Mouse (Mus musculus): ENCODE data around the gene Cyth1. TPM values are rescaled to one million over a fixed set of nuclear protein-coding genes. Genes with fewer than 3 reads are reported as not detected.

The Cyth1 gene
- polyA plus RNA-seq, 1 experiment from 2014 or later, result 12.4 TPM

GRCm38 (mm10) chr11:118286434-118286833, 38.0 kb upstream of the Cyth1 start:
- H3K36me3 ChIP-seq (ENCODE audit: control insufficient read depth, insufficient read depth, low read length), result peaks cover 63% of the 10 kb centered on the region
- WGBS, result 91% methylated on average over 9 of the region's 9 CpGs

DNA sequence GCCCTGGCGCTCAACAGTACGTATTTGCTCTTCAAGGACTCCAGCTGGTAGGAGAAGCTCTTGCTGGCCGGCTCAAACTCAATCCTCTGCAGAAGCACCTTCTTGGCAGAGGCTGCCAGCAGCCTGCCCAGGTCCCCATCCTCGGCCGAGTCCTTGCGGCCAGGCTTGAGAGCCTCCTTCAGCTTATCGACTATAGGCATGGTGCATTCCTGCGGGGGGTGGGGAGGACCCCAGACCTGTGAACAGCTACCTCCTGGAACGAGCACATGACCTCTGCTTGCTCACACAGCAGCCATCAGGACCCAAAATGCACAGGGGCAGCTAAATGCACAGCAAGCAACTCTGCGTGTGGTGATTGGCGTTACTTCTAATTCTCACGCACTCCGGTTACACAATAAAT, 37.4 kb upstream of the Cyth1 start:
- H3K4me1 ChIP-seq (ENCODE audit: control insufficient read depth, insufficient read depth, low read length), result peaks cover 8% of the 10 kb centered on the region
- no peak overlapping the region for H3K27ac ChIP-seq (ENCODE audit: low read depth, low read length)
- no peaks in the 10 kb centered on the region for H3K9me3 ChIP-seq (ENCODE audit: control insufficient read depth, low read length)
- H3K36me3 ChIP-seq (ENCODE audit: control insufficient read depth, insufficient read depth, low read length), result peaks cover 68% of the 10 kb centered on the region
- 91% methylated on average over 13 of the region's 13 CpGs for WGBS
- H3K4me3 ChIP-seq (ENCODE audit: low read length), result no peak overlapping the region
- no peak overlapping the region for H3K9ac ChIP-seq (ENCODE audit: low read depth, low read length)
- no peak overlapping the region for H3K4me2 ChIP-seq (replicated peaks; ENCODE audit: low read depth, low read length)
- H3K27me3 ChIP-seq (ENCODE audit: control insufficient read depth, insufficient read depth, low read length), result no peaks in the 10 kb centered on the region
- ATAC-seq (ENCODE audit: low FRiP score, low TSS enrichment), result no peak

More at GRCm38 (mm10) chr11:118286434-118286833, 38.0 kb upstream of the Cyth1 start:
- Histone ChIP-seq H3K27me3 (ENCODE audit: control insufficient read depth, insufficient read depth, low read length) (no peaks in the 10 kb centered on the region), H3K4me3 (ENCODE audit: low read length) (no peak overlapping the region), H3K9ac (ENCODE audit: low read depth, low read length) (no peak overlapping the region), H3K4me1 (ENCODE audit: control insufficient read depth, insufficient read depth, low read length) (peaks cover 8% of the 10 kb centered on the region), H3K9me3 (ENCODE audit: control insufficient read depth, low read length) (no peaks in the 10 kb centered on the region), H3K27ac (ENCODE audit: low read depth, low read length) (no peak overlapping the region), H3K4me2 (replicated peaks; ENCODE audit: low read depth, low read length) (no peak overlapping the region)
- ATAC-seq (ENCODE audit: low FRiP score, low TSS enrichment), result no peak

- H3K27ac ChIP-seq (ENCODE audit: low read depth, low read length), result no peak overlapping the region
- H3K36me3 ChIP-seq (ENCODE audit: control insufficient read depth, insufficient read depth, low read length), result peaks cover 98% of the 10 kb centered on the region
- H3K4me2 ChIP-seq (replicated peaks; ENCODE audit: low read depth, low read length), result no peak overlapping the region
- 97% methylated on average over 3 of the region's 3 CpGs for WGBS
- no peak overlapping the region for H3K9ac ChIP-seq (ENCODE audit: low read depth, low read length)
- H3K27me3 ChIP-seq (ENCODE audit: control insufficient read depth, insufficient read depth, low read length), result no peaks in the 10 kb centered on the region
- no peaks in the 10 kb centered on the region for H3K9me3 ChIP-seq (ENCODE audit: control insufficient read depth, low read length)
- H3K4me1 ChIP-seq (ENCODE audit: control insufficient read depth, insufficient read depth, low read length), result no peaks in the 10 kb centered on the region
- no peak for ATAC-seq (ENCODE audit: low FRiP score, low TSS enrichment)
- no peak overlapping the region for H3K4me3 ChIP-seq (ENCODE audit: low read length)
Measured at GRCm38 (mm10) chr11:118280218-118280617, 31.8 kb upstream of the Cyth1 start.

- WGBS, result 85% methylated on average over 7 of the region's 7 CpGs
- Histone ChIP-seq H3K9me3 (ENCODE audit: control insufficient read depth, low read length) (no peaks in the 10 kb centered on the region), H3K4me1 (ENCODE audit: control insufficient read depth, insufficient read depth, low read length) (no peaks in the 10 kb centered on the region), H3K4me3 (ENCODE audit: low read length) (no peak overlapping the region), H3K27me3 (ENCODE audit: control insufficient read depth, insufficient read depth, low read length) (no peaks in the 10 kb centered on the region), H3K9ac (ENCODE audit: low read depth, low read length) (no peak overlapping the region), H3K4me2 (replicated peaks; ENCODE audit: low read depth, low read length) (no peak overlapping the region), H3K27ac (ENCODE audit: low read depth, low read length) (no peak overlapping the region), H3K36me3 (ENCODE audit: control insufficient read depth, insufficient read depth, low read length) (peaks cover 98% of the 10 kb centered on the region)
- ATAC-seq (ENCODE audit: low FRiP score, low TSS enrichment), result no peak
Measured at GRCm38 (mm10) chr11:118276328-118276727, 27.9 kb upstream of the Cyth1 start.

- no peak for ATAC-seq (ENCODE audit: low FRiP score, low TSS enrichment)
Measured at GRCm38 (mm10) chr11:118275092-118275491, 26.7 kb upstream of the Cyth1 start.

GRCm38 (mm10) chr11:118269827-118270226, 21.4 kb upstream of the Cyth1 start:
- Histone ChIP-seq H3K4me2 (replicated peaks; ENCODE audit: low read depth, low read length) (no peak overlapping the region), H3K9ac (ENCODE audit: low read depth, low read length) (no peak overlapping the region), H3K27me3 (ENCODE audit: control insufficient read depth, insufficient read depth, low read length) (no peaks in the 10 kb centered on the region), H3K4me1 (ENCODE audit: control insufficient read depth, insufficient read depth, low read length) (no peaks in the 10 kb centered on the region), H3K36me3 (ENCODE audit: control insufficient read depth, insufficient read depth, low read length) (peaks cover 94% of the 10 kb centered on the region), H3K9me3 (ENCODE audit: control insufficient read depth, low read length) (no peaks in the 10 kb centered on the region), H3K27ac (ENCODE audit: low read depth, low read length) (no peak overlapping the region), H3K4me3 (ENCODE audit: low read length) (no peak overlapping the region)
- ATAC-seq (ENCODE audit: low FRiP score, low TSS enrichment), result no peak
- 96% methylated on average over 3 of the region's 3 CpGs for WGBS

More at GRCm38 (mm10) chr11:118275092-118275491, 26.7 kb upstream of the Cyth1 start:
- H3K4me2 ChIP-seq (replicated peaks; ENCODE audit: low read depth, low read length), result no peak overlapping the region
- no peaks in the 10 kb centered on the region for H3K4me1 ChIP-seq (ENCODE audit: control insufficient read depth, insufficient read depth, low read length)
- H3K4me3 ChIP-seq (ENCODE audit: low read length), result no peak overlapping the region
- H3K9ac ChIP-seq (ENCODE audit: low read depth, low read length), result no peak overlapping the region
- WGBS, result 97% methylated on average over 9 of the region's 9 CpGs
- H3K9me3 ChIP-seq (ENCODE audit: control insufficient read depth, low read length), result no peaks in the 10 kb centered on the region
- no peaks in the 10 kb centered on the region for H3K27me3 ChIP-seq (ENCODE audit: control insufficient read depth, insufficient read depth, low read length)
- H3K36me3 ChIP-seq (ENCODE audit: control insufficient read depth, insufficient read depth, low read length), result peaks cover 96% of the 10 kb centered on the region
- no peak overlapping the region for H3K27ac ChIP-seq (ENCODE audit: low read depth, low read length)

DNA sequence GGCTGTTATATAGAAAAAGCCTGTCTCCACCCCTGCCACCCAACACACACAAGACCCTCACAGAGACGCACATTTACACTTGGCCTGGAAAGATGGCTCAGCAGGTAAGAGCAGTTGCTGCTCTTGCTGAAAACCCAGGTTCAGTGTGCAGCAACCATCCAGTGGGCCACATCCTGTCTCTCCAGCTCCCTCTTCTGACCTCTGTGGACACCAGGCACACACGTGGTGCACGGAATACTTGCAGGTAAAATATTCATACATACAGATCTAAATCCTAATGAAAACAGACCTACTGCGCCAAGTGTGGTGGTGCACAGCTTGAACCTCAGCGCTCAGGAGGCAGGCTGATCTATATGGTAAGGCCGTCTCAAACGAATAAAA, 18.3 kb upstream of the Cyth1 start:
- peaks cover 94% of the 10 kb centered on the region for H3K36me3 ChIP-seq (ENCODE audit: control insufficient read depth, insufficient read depth, low read length)
- no peaks in the 10 kb centered on the region for H3K27me3 ChIP-seq (ENCODE audit: control insufficient read depth, insufficient read depth, low read length)
- 85% methylated on average over 7 of the region's 7 CpGs for WGBS
- no peak overlapping the region for H3K9ac ChIP-seq (ENCODE audit: low read depth, low read length)
- no peak for ATAC-seq (ENCODE audit: low FRiP score, low TSS enrichment)
- no peak overlapping the region for H3K4me3 ChIP-seq (ENCODE audit: low read length)
- no peak overlapping the region for H3K4me2 ChIP-seq (replicated peaks; ENCODE audit: low read depth, low read length)
- no peaks in the 10 kb centered on the region for H3K4me1 ChIP-seq (ENCODE audit: control insufficient read depth, insufficient read depth, low read length)
- H3K9me3 ChIP-seq (ENCODE audit: control insufficient read depth, low read length), result no peaks in the 10 kb centered on the region
- no peak overlapping the region for H3K27ac ChIP-seq (ENCODE audit: low read depth, low read length)

DNA sequence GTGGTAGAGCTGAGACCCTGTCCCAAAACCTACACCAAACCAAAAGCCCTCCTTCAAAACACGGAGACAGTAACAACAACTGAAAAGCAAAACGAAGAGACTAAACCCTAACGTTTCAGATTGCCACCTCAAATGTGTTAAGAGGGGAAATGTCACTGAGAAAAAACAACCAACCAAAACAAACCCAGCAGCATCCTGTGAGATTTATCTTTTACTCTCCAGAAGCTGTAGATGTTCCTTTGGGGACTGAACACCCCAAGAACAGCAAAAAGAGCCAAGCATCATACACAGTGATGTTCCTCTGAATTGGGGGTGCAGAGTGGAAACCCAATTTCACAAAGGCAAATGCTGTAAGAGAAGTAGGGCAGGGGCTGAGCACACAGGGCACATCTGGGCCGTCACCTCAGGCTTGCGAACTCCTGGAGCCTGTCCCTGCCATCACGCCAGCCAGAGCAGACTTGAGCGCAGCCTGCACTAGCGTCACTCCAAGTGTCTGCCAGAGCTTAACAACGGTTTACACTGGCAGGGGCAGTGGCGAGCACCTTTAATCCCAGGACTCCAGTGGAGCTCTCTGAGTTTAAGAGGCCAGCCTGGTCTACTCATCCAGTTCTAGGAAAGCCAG, 17.8 kb upstream of the Cyth1 start:
- no peak for ATAC-seq (ENCODE audit: low FRiP score, low TSS enrichment)

GRCm38 (mm10) chr11:118265621-118266020, 17.2 kb upstream of the Cyth1 start:
- peaks cover 96% of the 10 kb centered on the region for H3K36me3 ChIP-seq (ENCODE audit: control insufficient read depth, insufficient read depth, low read length)
- H3K9me3 ChIP-seq (ENCODE audit: control insufficient read depth, low read length), result no peaks in the 10 kb centered on the region
- ATAC-seq (ENCODE audit: low FRiP score, low TSS enrichment), result no peak
- H3K27ac ChIP-seq (ENCODE audit: low read depth, low read length), result no peak overlapping the region
- no peaks in the 10 kb centered on the region for H3K27me3 ChIP-seq (ENCODE audit: control insufficient read depth, insufficient read depth, low read length)
- H3K9ac ChIP-seq (ENCODE audit: low read depth, low read length), result no peak overlapping the region
- H3K4me3 ChIP-seq (ENCODE audit: low read length), result no peak overlapping the region
- no peaks in the 10 kb centered on the region for H3K4me1 ChIP-seq (ENCODE audit: control insufficient read depth, insufficient read depth, low read length)
- WGBS, result 76% methylated on average over 11 of the region's 11 CpGs
- no peak overlapping the region for H3K4me2 ChIP-seq (replicated peaks; ENCODE audit: low read depth, low read length)

More for the DNA sequence above, 17.8 kb upstream of the Cyth1 start:
- Histone ChIP-seq H3K9ac (ENCODE audit: low read depth, low read length) (no peak overlapping the region), H3K27me3 (ENCODE audit: control insufficient read depth, insufficient read depth, low read length) (no peaks in the 10 kb centered on the region), H3K4me3 (ENCODE audit: low read length) (no peak overlapping the region), H3K9me3 (ENCODE audit: control insufficient read depth, low read length) (no peaks in the 10 kb centered on the region), H3K36me3 (ENCODE audit: control insufficient read depth, insufficient read depth, low read length) (peaks cover 94% of the 10 kb centered on the region), H3K4me1 (ENCODE audit: control insufficient read depth, insufficient read depth, low read length) (no peaks in the 10 kb centered on the region), H3K4me2 (replicated peaks; ENCODE audit: low read depth, low read length) (no peak overlapping the region), H3K27ac (ENCODE audit: low read depth, low read length) (no peak overlapping the region)
- 86% methylated on average over 10 of the region's 10 CpGs for WGBS
